Mouse (Mus musculus) heart, postnatal 0 days (tissue): Measurements from ENCODE around the gene Kptn.

ENCODE experiments used
- CTCF ChIP-seq: IDR thresholded peaks from 2 replicates; pipeline ENCODE4 v1.5.1; 2016; ENCODE audit warnings: antibody characterized with exemption, control low read depth, low read depth
- EP300 ChIP-seq: IDR thresholded peaks from 2 replicates; pipeline ENCODE4 v1.6.1; 2016; ENCODE audit warnings: antibody characterized with exemption, low read depth

DNA sequence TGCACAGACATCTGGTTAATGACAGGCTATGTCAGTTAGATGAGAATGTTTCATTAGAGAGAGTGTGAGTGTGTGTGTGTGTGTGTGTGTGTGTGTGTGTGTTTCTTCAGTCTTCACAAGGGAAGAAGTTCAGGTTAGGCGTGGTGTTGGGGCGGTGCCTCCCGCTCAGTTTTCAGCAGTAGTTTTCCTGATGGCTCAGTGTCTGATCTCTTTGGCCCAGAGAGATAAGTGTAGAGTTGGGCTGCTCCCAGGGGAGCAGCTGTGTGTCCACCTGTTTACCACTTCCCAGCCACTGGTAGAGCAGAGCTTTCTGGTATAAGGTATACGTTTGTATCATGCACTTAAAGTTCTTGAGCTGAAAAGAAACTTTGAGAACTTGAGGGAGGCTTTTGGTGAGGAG is 19.8 kb upstream of the Kptn start:
- TF ChIP-seq CTCF = no peak
- no peak for TF ChIP-seq EP300
